Mouse (Mus musculus): ENCODE results near the gene Ankrd52.

GRCm38 (mm10) chr10:128376455-128377211, at the start of gene Ankrd52:
- TF ChIP-seq CTCF (IDR thresholded peaks at IDR 0.05; ENCODE audit: low read depth) = peak; percentile 63
- no peak for TF ChIP-seq EP300 (optimal IDR thresholded peaks at IDR 0.05)
